Mouse (Mus musculus) heart, adult 2 months (tissue): Measurements from ENCODE around the gene Vrk1. TPM values are rescaled to one million over a fixed set of nuclear protein-coding genes. Genes with fewer than 3 reads are reported as not detected.

Experiments used
- DNase-seq, 2 experiments: peaks; one replicate each; pipeline ENCODE4 v3.0.0; 2021
- H3K27ac ChIP-seq: fragments of 200-600 bp; 2 replicates; pipeline ENCODE4 v1.8.1; 2022
- H3K27me3 ChIP-seq: fragments of 200-500 bp; 2 replicates; pipeline ENCODE4 v1.6.1; 2012; ENCODE audit warnings: mild to moderate bottlenecking, low read length, inconsistent platforms, mixed read lengths; ENCODE audit not compliant: control insufficient read depth, insufficient read depth
- H3K36me3 ChIP-seq: fragments of 200-500 bp; 2 replicates; pipeline ENCODE4 v1.6.1; 2012; ENCODE audit warnings: low read length, inconsistent platforms; ENCODE audit not compliant: control insufficient read depth, insufficient read depth
- H3K4me1 ChIP-seq: fragments of 200-500 bp; 2 replicates; pipeline ENCODE4 v1.6.1; 2011; ENCODE audit warnings: low read length; ENCODE audit not compliant: control insufficient read depth, insufficient read depth
- H3K4me3 ChIP-seq: fragments of 200-600 bp; 2 replicates; pipeline ENCODE4 v1.8.1; 2022
- H3K79me2 ChIP-seq: fragments of 200-500 bp; replicated peaks from 2 replicates; pipeline ENCODE4 v1.6.1; 2012; ENCODE audit warnings: mild to moderate bottlenecking, inconsistent platforms, low read length, moderate library complexity, mixed read lengths; ENCODE audit not compliant: control insufficient read depth, insufficient read depth
- H3K9ac ChIP-seq: fragments of 200-500 bp; 2 replicates; pipeline ENCODE4 v1.6.1; 2012; ENCODE audit warnings: low read depth, mild to moderate bottlenecking, control low read depth, inconsistent platforms, low read length, mixed read lengths
- CTCF ChIP-seq: fragments of 200-600 bp; IDR thresholded peaks from 2 replicates; pipeline ENCODE4 v1.8.1; 2022; ENCODE audit warnings: antibody characterized with exemption, mild to moderate bottlenecking, moderate library complexity
- EP300 ChIP-seq: fragments of 200-500 bp; IDR thresholded peaks from 2 replicates; pipeline ENCODE4 v1.6.1; 2011; ENCODE audit warnings: low read depth, low read length, control low read depth; ENCODE audit not compliant: insufficient read depth
- POLR2A ChIP-seq: fragments of 200-500 bp; IDR thresholded peaks from 2 replicates; pipeline ENCODE4 v1.6.1; 2011; ENCODE audit warnings: mild to moderate bottlenecking, low read depth, low read length, control low read depth; ENCODE audit not compliant: insufficient read depth
- WGBS: fragments of 180-500 bp; shearing (Covaris S2); methylation state at CpG from one replicate; pipeline ENCODE4 v1.1.7; 2018; 5-methylcytosine and 5-hydroxymethylcytosine counted together
- intact Hi-C: fragments of 180-260 bp; cut with DNase I; formaldehyde crosslinking; loops from one replicate; pipeline ENCODE4 v1.15.1; 2025
- polyA plus RNA-seq: library from polyadenylated mRNA; depleted of rRNA; stranded (reverse); fragments of >200 nt; gene quantifications from 2 replicates; pipeline ENCODE4 v1.2.3, GENCODE M21; 2012
- total RNA-seq, 2 experiments: library from RNA; stranded (reverse); gene quantifications; 2 replicates each; pipeline ENCODE4 v1.2.3; 2021

Vrk1 gene
- total and polyA plus RNA-seq, 3 experiments: 2.8 to 8.3 (median 7.5) TPM

DNA sequence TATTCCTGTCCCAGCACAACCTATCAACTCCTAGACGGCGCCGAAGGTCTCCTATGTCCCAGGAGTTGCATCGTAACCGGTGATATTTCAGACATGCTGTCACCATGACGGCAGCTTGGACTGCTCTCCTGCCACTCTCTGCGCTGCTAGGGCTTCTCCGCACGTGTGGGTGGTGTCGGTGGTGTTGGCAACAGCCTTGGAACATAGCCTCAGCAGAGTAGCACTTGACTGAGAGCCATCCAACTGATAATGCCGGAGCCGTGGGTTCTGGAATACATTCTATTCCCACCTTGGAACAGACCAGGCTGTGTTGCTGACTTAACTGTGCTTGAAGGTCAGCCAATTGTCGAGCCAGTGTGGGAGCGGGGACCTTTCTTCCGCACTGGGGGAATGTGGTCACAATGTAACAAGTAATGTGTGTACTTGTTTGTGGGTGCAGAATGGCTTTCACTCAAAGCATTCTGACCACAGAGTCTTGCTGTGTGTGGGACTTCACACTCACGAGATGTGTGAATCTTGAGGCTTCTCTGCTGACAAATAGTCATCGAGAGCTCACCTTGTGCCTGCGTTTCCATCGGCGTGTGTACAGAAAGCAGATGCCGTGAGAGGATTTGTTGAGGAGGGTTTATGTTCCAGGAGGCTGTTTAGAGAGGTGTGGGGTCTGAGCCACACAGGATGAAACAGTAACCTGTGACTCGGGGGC is 1.5 kb upstream of the Vrk1 start:
- Histone ChIP-seq H3K4me1 (peaks cover 1% of the 10 kb centered on the region; the same call in 1 of the 2 replicates), H3K79me2 (peaks cover 4% of the 10 kb centered on the region), H3K27me3 (no peaks in the 10 kb centered on the region), H3K36me3 (no peaks in the 10 kb centered on the region), H3K9ac (no peak overlapping the region; the same call in 1 of the 2 replicates), H3K4me3 (no peak overlapping the region), H3K27ac (peak overlapping the region; percentile 76)
- peak; percentile 61 to 83 for DNase-seq
- TF ChIP-seq EP300 (peak; percentile 83), POLR2A (no peak), CTCF (no peak)
- 47% methylated on average over 22 of the region's 22 CpGs for WGBS
- intact Hi-C loops: loop anchor here (5.0 kb wide), 1 partner anchor 46 kb away; no protein-coding TSS in a partner anchor

DNA sequence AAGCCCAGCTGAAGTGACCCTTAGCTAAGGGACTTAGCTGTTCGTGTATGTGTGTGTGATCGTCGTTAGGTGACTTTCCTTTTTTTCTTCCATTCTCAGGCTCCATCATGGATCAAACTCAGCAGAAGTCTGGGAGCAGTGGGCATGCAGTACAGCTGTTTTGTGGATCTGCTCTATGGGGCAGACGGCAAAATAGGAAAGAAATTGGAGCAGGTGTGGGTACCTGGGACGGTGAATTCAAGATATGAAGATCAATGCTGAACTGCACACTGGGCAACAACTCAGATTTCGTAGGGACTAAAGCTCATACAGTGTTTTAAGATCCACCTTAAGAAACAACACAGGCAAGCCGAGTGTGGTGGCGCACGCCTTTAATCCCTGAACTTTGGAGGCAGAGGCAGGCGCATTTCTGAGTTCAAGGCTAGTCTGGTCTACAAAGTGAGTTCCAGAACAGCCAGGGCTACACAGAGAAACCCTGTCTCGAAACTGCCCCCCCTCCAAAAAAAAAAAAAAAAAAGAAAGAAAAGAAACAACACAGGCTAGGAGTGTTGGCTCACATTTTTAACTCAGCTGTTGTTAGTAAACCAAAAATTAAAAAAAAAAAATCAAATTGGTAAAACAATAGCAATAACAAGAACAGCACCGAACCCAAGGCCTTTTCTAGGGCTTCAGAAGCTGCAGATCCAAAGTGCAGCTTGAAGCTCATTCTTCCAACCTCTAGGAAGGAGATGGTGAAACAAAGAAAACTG is 732 bp upstream of the Vrk1 start:
- Histone ChIP-seq H3K4me1 (peaks cover 1% of the 10 kb centered on the region; the same call in 1 of the 2 replicates), H3K4me3 (peak overlapping the region; percentile 40), H3K27me3 (no peaks in the 10 kb centered on the region), H3K27ac (peak overlapping the region; percentile 76), H3K36me3 (no peaks in the 10 kb centered on the region), H3K79me2 (peaks cover 4% of the 10 kb centered on the region), H3K9ac (no peak overlapping the region)
- WGBS: 77% methylated on average over 12 of the region's 12 CpGs
- TF ChIP-seq POLR2A (no peak), EP300 (no peak), CTCF (no peak)
- intact Hi-C loops: loop anchor here (5.0 kb wide), 1 partner anchor 47 kb away; no protein-coding TSS in a partner anchor
- no peak for DNase-seq

DNA sequence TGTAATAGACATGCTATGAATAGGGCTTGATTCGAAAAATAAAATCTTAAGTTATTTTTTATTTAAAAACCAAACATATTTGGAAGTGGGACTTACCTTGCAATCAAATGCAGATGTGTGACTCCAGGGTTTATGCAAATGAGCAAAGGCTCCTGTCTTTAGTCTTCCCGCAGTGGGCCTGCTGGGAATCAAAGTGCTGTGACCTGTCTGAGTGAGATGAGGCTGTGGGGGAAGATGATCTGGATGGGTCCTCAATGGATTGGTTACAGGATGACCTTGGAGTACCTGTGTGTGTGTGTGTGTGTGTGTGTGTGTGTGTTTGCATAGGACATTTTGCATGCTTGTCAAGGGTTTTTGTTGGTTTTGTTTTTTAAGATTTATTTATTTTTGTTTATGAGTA is 2.1 kb downstream of the Vrk1 start:
- no peak overlapping the region for H3K4me3 ChIP-seq
- no peaks in the 10 kb centered on the region for H3K36me3 ChIP-seq
- intact Hi-C loops: loop anchor here (5.0 kb wide), 1 partner anchor 45 kb away; no protein-coding TSS in a partner anchor
- DNase-seq: no peak
- no peak overlapping the region for H3K27ac ChIP-seq
- 79% methylated on average over 2 of the region's 2 CpGs for WGBS
- H3K4me1 ChIP-seq: peaks cover 1% of the 10 kb centered on the region; the same call in 1 of the 2 replicates
- peaks cover 4% of the 10 kb centered on the region for H3K79me2 ChIP-seq
- no peak overlapping the region for H3K9ac ChIP-seq
- H3K27me3 ChIP-seq: no peaks in the 10 kb centered on the region
- TF ChIP-seq CTCF (no peak), POLR2A (no peak), EP300 (no peak)

DNA sequence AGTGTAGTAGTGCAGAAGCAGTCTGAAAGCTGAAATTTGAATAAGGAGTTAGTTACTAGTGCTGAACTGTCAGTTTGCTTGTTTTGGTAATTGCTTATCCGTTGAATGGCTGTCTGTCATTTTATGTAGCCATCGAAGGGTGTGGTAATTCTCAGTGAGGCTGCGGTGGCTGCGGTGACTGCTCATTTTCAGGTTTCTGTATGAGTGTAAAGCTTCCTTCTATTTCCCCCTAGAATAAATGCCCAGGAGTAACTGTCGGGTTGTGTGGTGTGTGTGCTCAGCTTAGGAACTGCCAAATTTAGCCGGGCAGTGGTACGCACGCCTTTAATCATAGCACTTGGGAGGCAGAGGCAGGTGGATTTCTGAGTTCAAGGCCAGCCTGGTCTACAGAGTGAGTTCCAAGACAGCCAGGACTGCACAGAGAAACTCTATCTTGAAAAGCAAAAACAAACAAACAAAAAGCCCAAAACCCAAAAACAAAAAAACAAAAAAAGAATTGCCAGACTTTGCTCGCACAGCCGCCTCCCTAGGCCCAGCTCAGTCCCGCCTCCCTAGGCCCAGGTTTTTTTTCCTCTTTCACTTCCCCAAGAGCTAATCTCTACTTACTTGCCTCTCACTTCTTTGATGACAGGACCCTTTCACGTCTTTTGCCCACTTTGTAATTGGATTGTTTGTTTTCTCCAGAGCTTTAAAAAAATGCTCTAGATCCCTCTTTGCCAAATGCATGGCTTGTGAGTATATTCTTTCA is 6.4 kb downstream of the Vrk1 start:
- no peak overlapping the region for H3K9ac ChIP-seq

DNA sequence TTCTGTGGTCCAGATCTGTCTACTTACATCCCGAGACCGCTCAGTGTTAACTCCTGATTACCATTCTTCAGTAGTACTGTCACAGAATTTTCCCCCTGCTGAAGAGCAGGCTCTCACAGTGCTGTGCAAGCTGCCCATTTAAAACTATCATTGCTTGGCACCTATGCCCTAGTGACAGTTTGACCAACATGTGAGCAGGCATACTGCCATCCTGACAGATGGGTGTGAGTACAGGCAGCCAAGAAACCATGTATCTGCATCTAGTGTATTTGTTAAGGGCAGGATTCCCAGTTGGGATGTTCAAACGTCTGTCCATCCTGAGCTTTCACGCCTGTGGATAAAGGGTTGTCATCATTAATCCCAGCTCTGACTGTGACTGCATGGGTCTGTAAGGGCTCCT is 10.0 kb downstream of the Vrk1 start:
- no peaks in the 10 kb centered on the region for H3K27me3 ChIP-seq
- TF ChIP-seq POLR2A: no peak
- no peaks in the 10 kb centered on the region for H3K4me1 ChIP-seq
- DNase-seq: peak in 1 of 2 experiments; percentile 16
- peaks cover 2% of the 10 kb centered on the region; the same call in 1 of the 2 replicates for H3K79me2 ChIP-seq
- H3K36me3 ChIP-seq: no peaks in the 10 kb centered on the region
- intact Hi-C loops: no loop called here
- H3K27ac ChIP-seq: no peak overlapping the region
- no peak overlapping the region for H3K9ac ChIP-seq
- 56% methylated on average over 4 of the region's 4 CpGs for WGBS
- no peak overlapping the region for H3K4me3 ChIP-seq

More for the DNA sequence above, 6.4 kb downstream of the Vrk1 start:
- H3K27me3 ChIP-seq: no peaks in the 10 kb centered on the region
- H3K4me1 ChIP-seq: no peaks in the 10 kb centered on the region
- no peak overlapping the region for H3K27ac ChIP-seq
- no peak for DNase-seq
- no peak overlapping the region for H3K4me3 ChIP-seq
- TF ChIP-seq EP300 (no peak), POLR2A (no peak), CTCF (no peak)
- intact Hi-C loops: no loop called here
- no peaks in the 10 kb centered on the region for H3K36me3 ChIP-seq
- 86% methylated on average over 12 of the region's 12 CpGs for WGBS
- H3K79me2 ChIP-seq: peaks cover 4% of the 10 kb centered on the region
